Mouse (Mus musculus) C2C12 (cell line): Measurements from ENCODE around the gene Fbrsl1. TPM values are rescaled to one million over a fixed set of nuclear protein-coding genes. Genes with fewer than 3 reads are reported as not detected.

Source experiments
- H3K27me3 ChIP-seq: one replicate; pipeline ENCODE4 v1.6.1; 2011; ENCODE audit not compliant: control insufficient read depth, insufficient read depth, insufficient read length
- H3K36me3 ChIP-seq: one replicate; pipeline ENCODE4 v1.6.1; 2011; ENCODE audit not compliant: control insufficient read depth, insufficient read depth
- H3K4me3 ChIP-seq: one replicate; pipeline ENCODE4 v1.5.1; 2011; ENCODE audit warnings: mild to moderate bottlenecking, control low read depth; ENCODE audit not compliant: poor library complexity, insufficient read depth, severe bottlenecking
- H3K79me2 ChIP-seq: one replicate; pipeline ENCODE4 v1.6.1; 2011; ENCODE audit not compliant: control insufficient read depth, insufficient read depth
- H3K79me3 ChIP-seq: one replicate; pipeline ENCODE4 v1.6.1; 2011; ENCODE audit warnings: low read depth, control low read depth
- H3ac ChIP-seq: one replicate; pipeline ENCODE3; 2011; ENCODE audit warnings: low read depth; ENCODE audit not compliant: control insufficient read depth, insufficient read length
- CEBPB ChIP-seq: IDR thresholded peaks from one replicate; pipeline ENCODE4 v1.6.1; 2011; ENCODE audit warnings: low read depth, mild to moderate bottlenecking, control low read depth, moderate library complexity
- CTCF ChIP-seq: IDR thresholded peaks from one replicate; pipeline ENCODE4 v1.5.1; 2011; ENCODE audit not compliant: control insufficient read depth, insufficient read depth, insufficient read length
- FOSL1 ChIP-seq: IDR thresholded peaks from one replicate; pipeline ENCODE4 v1.8.0; 2011; ENCODE audit warnings: mild to moderate bottlenecking, low read length; ENCODE audit not compliant: poor library complexity, insufficient read depth, severe bottlenecking
- MAX ChIP-seq: IDR thresholded peaks from one replicate; pipeline ENCODE4 v1.6.1; 2011; ENCODE audit warnings: mild to moderate bottlenecking, control low read depth
- MYOD1 ChIP-seq: IDR thresholded peaks from one replicate; pipeline ENCODE4 v1.6.1; 2011; ENCODE audit warnings: low read depth; ENCODE audit not compliant: control insufficient read depth, insufficient read length
- MYOG ChIP-seq: IDR thresholded peaks from one replicate; pipeline ENCODE4 v1.6.1; 2011; ENCODE audit not compliant: control insufficient read depth, insufficient read length; ENCODE audit errors: extremely low read depth
- USF1 ChIP-seq: IDR thresholded peaks from one replicate; pipeline ENCODE4 v1.6.1; 2011; ENCODE audit warnings: low read depth, mild to moderate bottlenecking, control low read depth, moderate library complexity
- polyA plus RNA-seq: library from polyadenylated mRNA; unstranded; fragments of >200 nt; fragmentation: generic; extraction: Trizol; gene quantifications from one replicate; pipeline ENCODE4 v1.2.1, GENCODE M21; 2012; ENCODE audit warnings: missing spikeins

The Fbrsl1 gene
- polyA plus RNA-seq, 1 experiment: 17.6 TPM

DNA sequence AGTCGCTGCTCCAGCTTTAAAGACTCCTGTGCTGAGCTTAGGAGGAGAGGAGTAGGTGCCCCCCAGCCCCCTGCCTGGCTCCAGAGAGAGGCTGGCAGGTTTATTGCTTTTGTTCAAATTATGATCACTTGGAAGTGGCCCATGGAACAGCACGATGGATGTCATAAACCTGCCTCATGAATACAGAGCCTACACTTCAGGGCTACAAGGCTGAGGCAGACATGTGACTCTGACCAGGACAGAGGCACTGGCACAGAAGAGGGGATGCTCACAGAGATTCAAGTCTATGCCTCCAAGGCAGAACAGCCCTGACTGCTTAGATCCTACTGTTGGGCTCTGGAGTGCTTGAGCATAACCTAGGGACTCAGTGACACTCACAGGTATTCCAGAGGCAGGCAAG, 39.3 kb downstream of the Fbrsl1 start:
- TF ChIP-seq CEBPB (no peak), USF1 (no peak), FOSL1 (no peak), CTCF (no peak), MYOG (no peak), MAX (no peak), MYOD1 (no peak)
- no peaks in the 10 kb centered on the region for H3K27me3 ChIP-seq

GRCm38 (mm10) chr5:110406065-110406714, 42.1 kb downstream of the Fbrsl1 start:
- no peaks in the 10 kb centered on the region for H3K36me3 ChIP-seq
- no peaks in the 10 kb centered on the region for H3K79me2 ChIP-seq
- no peaks in the 10 kb centered on the region for H3K27me3 ChIP-seq
- H3K4me3 ChIP-seq: no peak overlapping the region
- H3K79me3 ChIP-seq: no peaks in the 10 kb centered on the region
- no peak overlapping the region for H3ac ChIP-seq
- TF ChIP-seq MYOG (no peak), USF1 (no peak), FOSL1 (no peak), CEBPB (no peak), CTCF (no peak), MAX (no peak), MYOD1 (no peak)

More for the DNA sequence above, 39.3 kb downstream of the Fbrsl1 start:
- no peaks in the 10 kb centered on the region for H3K79me3 ChIP-seq
- no peak overlapping the region for H3K4me3 ChIP-seq
- H3K36me3 ChIP-seq: no peaks in the 10 kb centered on the region
- no peak overlapping the region for H3ac ChIP-seq
- H3K79me2 ChIP-seq: no peaks in the 10 kb centered on the region

GRCm38 (mm10) chr5:110403931-110404330, 44.4 kb downstream of the Fbrsl1 start:
- no peaks in the 10 kb centered on the region for H3K79me2 ChIP-seq
- no peaks in the 10 kb centered on the region for H3K36me3 ChIP-seq
- no peak overlapping the region for H3ac ChIP-seq
- TF ChIP-seq CEBPB (no peak), FOSL1 (no peak), MYOG (no peak), MYOD1 (no peak), USF1 (no peak), CTCF (no peak), MAX (no peak)
- no peaks in the 10 kb centered on the region for H3K27me3 ChIP-seq
- no peaks in the 10 kb centered on the region for H3K79me3 ChIP-seq
- no peak overlapping the region for H3K4me3 ChIP-seq

DNA sequence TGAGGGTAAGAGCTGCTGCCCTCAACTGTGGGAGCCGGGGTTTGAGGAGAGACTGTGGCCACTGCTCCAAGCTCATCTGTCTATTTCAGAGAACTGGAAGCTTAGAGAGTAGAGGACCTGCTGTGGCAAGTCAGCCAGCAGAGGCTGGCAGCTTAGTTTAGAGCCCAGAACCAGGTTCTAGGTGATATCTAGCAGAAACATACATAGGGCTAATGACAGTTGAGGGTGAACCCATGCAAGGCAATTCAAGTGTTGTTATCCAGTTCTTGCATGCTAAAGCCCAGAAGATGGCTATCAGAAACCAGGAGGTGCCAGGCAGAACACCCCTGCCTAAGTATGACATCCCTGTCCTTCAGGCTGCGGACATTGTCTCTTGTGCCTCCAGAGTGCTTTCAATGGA, 45.7 kb downstream of the Fbrsl1 start:
- no peak overlapping the region for H3ac ChIP-seq
- no peaks in the 10 kb centered on the region for H3K79me3 ChIP-seq
- H3K36me3 ChIP-seq: no peaks in the 10 kb centered on the region
- H3K79me2 ChIP-seq: no peaks in the 10 kb centered on the region
- no peak for TF ChIP-seq CTCF
- TF ChIP-seq CEBPB: no peak
- TF ChIP-seq MAX: no peak
- no peak for TF ChIP-seq MYOD1
- TF ChIP-seq MYOG: no peak
- TF ChIP-seq FOSL1: no peak
- TF ChIP-seq USF1: no peak
- no peak overlapping the region for H3K4me3 ChIP-seq
- H3K27me3 ChIP-seq: no peaks in the 10 kb centered on the region

DNA sequence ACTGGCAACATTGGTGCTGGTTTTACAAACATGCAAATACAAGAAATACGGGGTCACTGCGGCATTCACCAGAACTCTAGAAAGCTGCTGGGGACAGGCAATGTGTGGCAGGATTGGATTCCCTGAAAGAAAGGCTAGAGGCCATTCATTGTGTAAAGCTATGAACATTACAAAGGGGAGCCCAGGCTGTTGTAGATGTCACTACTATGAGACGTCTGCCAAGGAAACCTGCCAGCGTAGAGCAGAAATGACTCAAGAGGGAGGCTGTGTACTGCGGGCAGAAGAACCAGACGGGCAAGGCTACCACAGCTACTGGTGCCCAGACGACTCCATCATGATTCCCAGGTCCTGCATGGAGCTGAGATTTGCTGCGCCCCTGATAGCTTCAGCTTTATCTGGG, 47.2 kb downstream of the Fbrsl1 start:
- Histone ChIP-seq H3ac (no peak overlapping the region), H3K27me3 (no peaks in the 10 kb centered on the region), H3K36me3 (no peaks in the 10 kb centered on the region), H3K4me3 (no peak overlapping the region), H3K79me3 (no peaks in the 10 kb centered on the region), H3K79me2 (no peaks in the 10 kb centered on the region)
- TF ChIP-seq MAX (no peak), CTCF (no peak), MYOD1 (no peak), MYOG (no peak), CEBPB (no peak), FOSL1 (no peak), USF1 (no peak)

DNA sequence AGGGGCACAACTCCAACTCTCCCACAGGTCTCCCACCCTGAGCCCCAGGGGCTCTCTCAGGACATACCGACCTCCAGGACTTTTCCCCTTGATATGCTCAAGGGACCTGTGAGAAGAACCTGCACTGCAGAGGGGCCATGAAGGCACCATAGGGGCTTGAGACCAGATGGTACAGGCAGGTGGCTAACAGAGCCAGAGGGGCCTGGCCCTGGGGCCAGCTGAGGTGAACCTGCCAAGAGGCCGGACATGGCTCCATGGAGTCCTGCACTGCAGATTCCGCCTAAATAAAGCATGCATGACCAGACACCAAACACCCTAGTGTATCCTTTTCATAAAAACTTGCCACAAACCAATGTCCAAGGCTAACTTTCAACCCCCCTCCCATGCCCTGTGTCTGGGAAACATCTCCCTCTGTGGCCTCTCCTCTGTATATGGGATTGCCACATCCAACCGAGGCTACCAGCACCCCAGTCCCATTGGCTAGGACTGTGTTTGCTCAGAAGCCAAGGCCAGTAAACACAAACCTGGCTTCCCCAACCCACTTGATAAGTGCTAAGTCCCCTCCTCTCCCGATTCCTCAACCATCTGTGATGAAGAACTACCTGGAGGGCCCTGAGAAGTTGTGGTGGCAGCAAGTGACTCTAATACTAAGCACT, 53.2 kb downstream of the Fbrsl1 start:
- Histone ChIP-seq H3K27me3 (no peaks in the 10 kb centered on the region), H3ac (no peak overlapping the region)

More for the DNA sequence above, 53.2 kb downstream of the Fbrsl1 start:
- Histone ChIP-seq H3K36me3 (no peaks in the 10 kb centered on the region), H3K79me3 (no peaks in the 10 kb centered on the region), H3K4me3 (no peak overlapping the region), H3K79me2 (no peaks in the 10 kb centered on the region)
- TF ChIP-seq MAX: no peak
- TF ChIP-seq USF1: no peak
- no peak for TF ChIP-seq CTCF
- TF ChIP-seq CEBPB: no peak
- TF ChIP-seq MYOG: no peak
- no peak for TF ChIP-seq FOSL1
